In the genomic region with DNA sequence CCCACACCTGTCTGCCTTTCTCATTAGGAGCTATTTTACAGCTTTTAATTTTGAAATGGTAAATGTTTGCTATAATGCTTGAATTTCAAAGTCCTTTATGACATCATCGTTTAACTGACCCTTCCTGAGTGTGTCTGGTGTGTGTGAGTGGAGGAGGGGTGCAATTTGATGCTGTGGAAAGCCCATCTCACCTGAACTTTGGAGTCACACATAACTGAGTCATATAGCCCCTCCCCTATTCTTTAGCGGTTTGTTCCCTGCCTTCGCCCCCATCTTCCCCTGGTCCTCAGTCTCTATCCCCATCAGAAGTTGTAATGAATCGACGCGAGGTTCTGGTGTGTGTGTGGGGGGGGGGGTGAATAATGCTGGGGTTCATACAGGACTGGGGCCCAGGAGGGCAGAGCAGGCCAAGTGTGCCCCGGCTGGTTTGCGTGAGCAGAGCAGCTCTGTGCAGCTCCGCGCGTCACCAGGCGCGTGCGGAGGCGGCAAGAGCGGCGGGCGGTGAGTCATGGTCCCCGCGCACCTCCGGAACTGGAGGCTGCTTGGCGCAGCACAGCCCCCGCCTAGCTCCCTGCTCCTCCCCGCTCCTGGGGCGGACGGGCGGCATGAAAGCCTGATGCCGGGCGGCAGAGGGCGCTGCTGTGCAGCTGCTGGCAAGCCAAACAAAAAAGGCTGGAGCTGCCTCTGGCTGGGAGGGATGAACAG, we compare ENCODE assay signal across 7 mouse cellular contexts.
DNase-seq lines count a peak whose midpoint lies in the region; ATAC-seq lines count a peak whose summit lies in the region.

No protein-coding gene starts in this region.

- 13% methylated on average over 30 of the region's 30 CpGs for WGBS in embryonic facial prominence, embryonic 11.5 days
- WGBS in limb, embryonic 12.5 days, result 11% methylated on average over 30 of the region's 30 CpGs
- WGBS in midbrain, embryonic 15.5 days, result 12% methylated on average over 30 of the region's 30 CpGs

- no peaks in the 10 kb centered on the region for H3K36me3 ChIP-seq in embryonic facial prominence, embryonic 11.5 days (replicated peaks; ENCODE audit: control insufficient read depth, insufficient read depth, low read depth, low read length)
- H3K36me3 ChIP-seq in limb, embryonic 12.5 days, result no peaks in the 10 kb centered on the region
- no peaks in the 10 kb centered on the region for H3K36me3 ChIP-seq in midbrain, embryonic 15.5 days (replicated peaks)

- peak overlapping the region; percentile 54 for H3K4me2 ChIP-seq in embryonic facial prominence, embryonic 11.5 days (ENCODE audit: low read depth, low read length)
- H3K4me2 ChIP-seq in limb, embryonic 12.5 days, result peak overlapping the region; percentile 54
- peak overlapping the region; percentile 59 for H3K4me2 ChIP-seq in midbrain, embryonic 15.5 days

- H3K9me3 ChIP-seq in embryonic facial prominence, embryonic 11.5 days (replicated peaks; ENCODE audit: control insufficient read depth, low read length), result no peaks in the 10 kb centered on the region
- no peaks in the 10 kb centered on the region for H3K9me3 ChIP-seq in limb, embryonic 12.5 days
- H3K9me3 ChIP-seq in midbrain, embryonic 15.5 days, result no peaks in the 10 kb centered on the region

- H3K27me3 ChIP-seq in embryonic facial prominence, embryonic 11.5 days (ENCODE audit: control insufficient read depth, insufficient read depth, low read length), result peaks cover 3% of the 10 kb centered on the region; the same call in 1 of the 2 replicates
- H3K27me3 ChIP-seq in limb, embryonic 12.5 days, result peaks cover 59% of the 10 kb centered on the region
- peaks cover 22% of the 10 kb centered on the region for H3K27me3 ChIP-seq in midbrain, embryonic 15.5 days (replicated peaks)

- H3K4me3 ChIP-seq in embryonic facial prominence, embryonic 11.5 days (ENCODE audit: low read depth, low read length), result peak overlapping the region; percentile 22; the same call in 1 of the 2 replicates
- peak overlapping the region; percentile 31 for H3K4me3 ChIP-seq in limb, embryonic 12.5 days (replicated peaks)
- H3K4me3 ChIP-seq in midbrain, embryonic 15.5 days, result peak overlapping the region; percentile 37

- peak; percentile 94 for DNase-seq in adrenal gland, postnatal 14 days
- DNase-seq in embryonic facial prominence, embryonic 11.5 days (ENCODE audit: low spot score), result peak; percentile 88
- peak; percentile 83 for DNase-seq in heart, adult 8-10 months (ENCODE audit: low spot score)
- DNase-seq in kidney, adult 8-10 months, result peak; percentile 86 to 87
- peak; percentile 57 to 65 for DNase-seq in spleen, adult 18-20 months

- ATAC-seq in embryonic facial prominence, embryonic 11.5 days (replicated peaks; ENCODE audit: insufficient number of reproducible peaks, low FRiP score, low TSS enrichment, low read depth), result peak; percentile 97
- peak; percentile 94 for ATAC-seq in limb, embryonic 12.5 days (ENCODE audit: insufficient number of reproducible peaks, insufficient read depth, low FRiP score, low TSS enrichment, low read depth)
- peak; percentile 99 for ATAC-seq in midbrain, embryonic 15.5 days (replicated peaks)

- no peaks in the 10 kb centered on the region; the same call in 1 of the 2 replicates for H3K4me1 ChIP-seq in embryonic facial prominence, embryonic 11.5 days (ENCODE audit: control insufficient read depth, insufficient read depth, low read length)
- 0 out of 2 replicates have a peak, but pooled peaks cover 3% of the 10 kb centered on the region for H3K4me1 ChIP-seq in limb, embryonic 12.5 days (replicated peaks)
- H3K4me1 ChIP-seq in midbrain, embryonic 15.5 days, result peaks cover 8% of the 10 kb centered on the region

- H3K9ac ChIP-seq in embryonic facial prominence, embryonic 11.5 days (replicated peaks; ENCODE audit: low read length), result peak overlapping the region; percentile 39
- H3K9ac ChIP-seq in limb, embryonic 12.5 days (replicated peaks), result peak overlapping the region; percentile 42; the same call in 1 of the 2 replicates
- peak overlapping the region; percentile 44; the same call in 1 of the 2 replicates for H3K9ac ChIP-seq in midbrain, embryonic 15.5 days

- no peak overlapping the region for H3K27ac ChIP-seq in embryonic facial prominence, embryonic 11.5 days (replicated peaks; ENCODE audit: low read depth, low read length)
- no peak overlapping the region for H3K27ac ChIP-seq in limb, embryonic 12.5 days
- H3K27ac ChIP-seq in midbrain, embryonic 15.5 days, result peak overlapping the region; percentile 62
